Mouse (Mus musculus): Measurements from ENCODE around the gene Galnt9.

The Galnt9 gene

DNA sequence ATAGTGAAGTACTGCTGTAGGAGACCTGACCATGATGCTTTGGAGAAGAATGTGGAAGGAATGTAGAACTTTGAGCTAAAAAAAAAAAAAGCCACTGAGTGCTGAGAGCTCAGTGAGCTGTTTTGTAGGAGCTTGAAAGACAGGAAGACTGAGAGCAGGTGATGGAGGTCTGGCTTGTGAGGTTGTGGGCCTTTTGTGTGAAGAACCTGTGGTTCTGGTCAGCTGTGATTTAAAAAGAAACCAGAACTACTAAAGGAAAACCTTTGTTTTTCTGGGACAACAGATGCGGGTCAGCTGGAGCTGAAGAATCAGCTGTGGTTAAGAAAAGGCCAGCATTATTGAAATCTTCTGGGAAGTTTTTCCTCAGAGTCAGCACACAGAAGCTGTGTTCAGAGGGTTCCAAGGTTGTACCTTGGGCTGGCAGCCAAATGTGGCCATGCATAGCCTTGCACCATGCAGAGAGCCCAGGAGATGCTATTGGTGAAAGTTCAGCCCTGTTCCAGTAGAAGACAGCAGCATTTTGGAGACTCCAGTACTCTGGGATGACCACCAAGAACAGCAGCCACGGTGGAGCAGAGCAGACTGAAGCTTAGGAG lies 85.5 kb downstream of the Galnt9 start:
- DNase-seq (ENCODE audit: low read depth) = peak; percentile 87

- peak; percentile 37 for DNase-seq (ENCODE audit: low read depth)
Measured at GRCm38 (mm10) chr5:110635951-110636707, 92.0 kb downstream of the Galnt9 start.

GRCm38 (mm10) chr5:110638306-110639074 lies 94.3 kb downstream of the Galnt9 start:
- peak; percentile 54 for DNase-seq (ENCODE audit: low read depth)

GRCm38 (mm10) chr5:110639459-110639858 lies 95.3 kb downstream of the Galnt9 start:
- peak; percentile 89 for DNase-seq (ENCODE audit: low read depth)

DNA sequence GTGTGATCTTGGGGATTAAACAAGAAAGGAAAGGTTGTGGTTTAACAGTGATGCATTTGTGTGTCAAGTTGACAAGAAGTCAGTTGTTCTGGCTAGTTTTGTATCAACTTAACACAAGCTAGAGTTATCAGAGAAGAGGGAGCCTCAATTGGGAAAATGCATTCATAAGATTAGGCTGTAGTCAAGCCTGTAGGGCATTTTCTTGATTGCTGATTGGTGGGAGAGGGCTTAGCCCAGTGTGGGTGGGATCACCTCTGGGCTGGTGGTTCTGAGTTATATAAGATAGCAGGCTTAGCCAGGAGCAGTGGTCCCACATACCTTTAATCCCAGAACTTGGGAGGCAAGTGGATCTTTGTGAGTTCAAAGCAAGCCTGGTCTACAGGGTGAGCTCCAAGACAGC lies 102.2 kb downstream of the Galnt9 start:
- no peak for DNase-seq (ENCODE audit: low read depth)

- DNase-seq (ENCODE audit: low read depth) = peak; percentile 98
Measured at GRCm38 (mm10) chr5:110652719-110653648, 108.8 kb downstream of the Galnt9 start, which contains the start of the genes Noc4l and Ddx51. Gene Noc4l (minus strand): TSS chr5:110653417. Gene Ddx51 (plus strand): TSS chr5:110653451.

DNA sequence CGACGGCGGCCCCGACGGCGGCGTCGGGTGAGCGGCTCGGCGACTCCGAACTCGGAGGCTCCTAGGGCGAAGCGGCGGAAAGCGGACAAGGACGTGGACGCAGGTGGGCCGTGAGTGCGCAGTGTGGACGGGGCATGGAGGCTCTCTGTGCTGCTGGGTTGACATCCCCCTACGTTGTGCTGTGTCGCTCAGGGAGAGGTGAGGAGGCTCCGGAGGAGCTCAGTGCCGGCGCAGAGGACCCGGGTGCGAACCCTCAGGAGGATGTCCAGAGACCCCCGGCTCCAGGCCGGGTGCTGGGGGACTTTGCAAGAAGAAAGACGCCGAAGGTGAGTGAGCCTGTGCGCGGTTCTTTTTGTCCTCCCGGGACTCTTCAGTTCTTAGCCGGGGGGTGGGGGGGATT lies 109.5 kb downstream of the Galnt9 start:
- DNase-seq (ENCODE audit: low read depth) = no peak

GRCm38 (mm10) chr5:110659682-110660081 lies 115.5 kb downstream of the Galnt9 start:
- DNase-seq (ENCODE audit: low read depth) = peak; percentile 61

DNA sequence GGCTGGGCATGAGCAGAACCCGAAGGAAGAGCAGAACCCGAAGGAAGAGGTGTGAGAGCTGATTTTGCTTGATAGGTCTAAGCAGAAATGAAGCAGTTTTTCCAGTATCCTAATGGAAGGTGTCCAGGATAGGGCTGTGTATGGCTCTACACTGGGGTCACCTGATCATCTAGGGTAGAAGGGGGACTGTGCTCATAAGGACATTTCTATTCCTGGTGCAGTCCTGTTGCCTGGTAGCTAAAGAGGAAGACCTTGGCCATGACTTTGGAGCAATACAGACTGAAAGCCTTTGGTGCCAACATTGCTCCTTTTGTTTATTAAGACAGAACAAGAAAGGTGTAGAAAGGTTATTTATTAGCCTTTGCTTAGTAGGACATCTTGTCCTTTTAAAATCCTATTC lies 119.9 kb downstream of the Galnt9 start:
- DNase-seq (ENCODE audit: low read depth) = no peak

DNA sequence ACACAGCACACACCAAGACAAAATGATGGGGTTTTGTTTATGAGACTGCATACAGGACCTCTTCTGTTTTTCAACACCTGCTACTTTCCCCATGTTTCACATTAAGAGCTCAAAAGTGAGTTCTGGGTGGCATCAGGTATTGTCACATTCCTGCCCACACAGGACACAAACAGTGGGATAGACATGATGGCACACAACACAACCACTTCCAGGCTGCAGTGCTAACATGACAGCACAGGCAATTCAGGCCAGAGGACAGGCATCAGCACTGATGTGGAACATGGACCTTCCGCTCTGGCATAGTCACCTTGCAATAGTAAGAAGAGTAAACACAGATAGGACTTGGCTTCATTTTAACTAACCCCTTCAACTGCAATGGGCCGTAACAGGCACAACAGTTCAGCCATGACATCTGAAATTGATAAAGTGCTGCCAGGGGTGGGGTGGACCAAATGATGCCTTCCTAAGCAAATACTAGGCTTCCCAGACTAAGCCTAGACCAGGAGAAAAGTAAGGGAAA lies 120.7 kb downstream of the Galnt9 start:
- DNase-seq (ENCODE audit: low read depth) = no peak

- no peak for DNase-seq (ENCODE audit: low read depth)
Measured at GRCm38 (mm10) chr5:110665486-110666121, 121.4 kb downstream of the Galnt9 start.
